9 mouse cellular contexts compared by ENCODE assay signal in the genomic region with DNA sequence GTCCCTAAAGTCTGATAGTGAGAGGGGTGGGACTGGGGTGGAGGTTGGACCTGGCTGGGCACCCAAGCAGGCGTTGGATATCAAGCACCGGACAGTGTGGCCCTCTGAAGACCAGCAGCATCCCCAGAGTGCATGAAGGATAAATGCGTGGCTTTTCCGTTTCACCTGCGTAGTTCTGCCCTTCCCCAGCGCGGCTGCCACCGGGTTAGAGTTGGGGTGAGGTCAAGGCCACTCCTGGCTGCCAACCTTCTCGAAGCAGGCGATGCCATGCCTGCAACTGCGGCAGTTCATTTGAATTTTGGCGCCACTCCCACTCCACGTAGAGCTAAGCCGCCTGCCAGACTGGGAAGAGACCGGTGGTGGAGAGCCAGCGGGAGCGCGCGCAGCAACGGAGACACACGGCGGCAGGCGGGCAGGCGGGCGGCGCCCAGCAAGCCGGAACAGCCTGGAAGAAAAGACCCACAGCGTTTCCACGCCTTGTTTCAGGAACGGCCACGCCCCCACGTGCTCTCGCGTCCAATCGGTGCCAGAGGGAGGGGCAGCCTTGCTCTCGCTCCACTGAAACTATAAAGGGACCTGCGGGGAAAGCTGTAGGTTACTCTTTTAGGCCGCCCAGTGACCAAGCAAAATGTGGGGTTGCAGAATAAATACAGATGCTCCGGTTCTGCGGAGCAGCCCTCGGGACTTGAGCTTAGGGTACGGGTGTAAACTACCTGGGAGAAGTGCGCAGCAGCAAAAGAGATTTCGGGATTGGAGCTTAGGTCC. TPM values are rescaled to one million over a fixed set of nuclear protein-coding genes. Genes with fewer than 3 reads are reported as not detected.
A peak's percentile ranks its signal among the peaks of the same experiment; 100 is the strongest.
DNase-seq lines count a peak whose midpoint lies in the region; ATAC-seq and TF ChIP-seq lines count a peak whose summit lies in the region.
"Not testable (repeated sequence)": the region's sequence is repeated elsewhere in the genome, so short reads cannot be mapped to it uniquely, and the experiment has no call there.
"Had no signal": no experiment of that assay in that cellular context is flagged by ENCODE, and none has a peak within 500 bp of the region (broad histone marks: within the 10 kb centered on the region; RNA-seq: fewer than 3 reads in every experiment).

No protein-coding gene starts in this region.

- H3K27me3 ChIP-seq in hindbrain, embryonic 14.5 days (ENCODE audit: control insufficient read depth, insufficient read depth, low read length); lung, embryonic 14.5 days (ENCODE audit: insufficient read depth, low read length); neural tube, embryonic 15.5 days (replicated peaks): not testable (repeated sequence)

- H3K9me3 ChIP-seq in hindbrain, embryonic 14.5 days (ENCODE audit: control insufficient read depth, low read length); lung, embryonic 14.5 days (ENCODE audit: low read depth, low read length); neural tube, embryonic 15.5 days (replicated peaks): not testable (repeated sequence)

- not testable (repeated sequence) for H3K4me3 ChIP-seq in hindbrain, embryonic 14.5 days (replicated peaks; ENCODE audit: low read length); lung, embryonic 14.5 days (ENCODE audit: low read depth, low read length)
- peak overlapping the region; percentile 18 for H3K4me3 ChIP-seq in neural tube, embryonic 15.5 days (replicated peaks)

- not testable (repeated sequence) for TF ChIP-seq CTCF in lung, embryonic 14.5 days (IDR thresholded peaks at IDR 0.05; ENCODE audit: low read depth)

- peak; percentile 99 for ATAC-seq in hindbrain, embryonic 14.5 days (ENCODE audit: low FRiP score)
- ATAC-seq in lung, embryonic 14.5 days (ENCODE audit: insufficient read depth), result peak; percentile 99
- peak; percentile 99 for ATAC-seq in neural tube, embryonic 15.5 days (ENCODE audit: low FRiP score)

- WGBS in hindbrain, embryonic 14.5 days, result 53% methylated on average over 38 of the region's 44 CpGs
- WGBS in lung, embryonic 14.5 days, result 74% methylated on average over 36 of the region's 44 CpGs
- 64% methylated on average over 41 of the region's 44 CpGs for WGBS in neural tube, embryonic 15.5 days

- peak; percentile 24 for DNase-seq in T-cell, adult 2 months (ENCODE audit: low spot score)
- peak; percentile 9 for DNase-seq in embryo, embryonic 10 days (ENCODE audit: low spot score)
- peak; percentile 40 to 67 for DNase-seq in gastrocnemius, adult 8-10 months (ENCODE audit: low spot score in 2 of 2)
- peak; percentile 57 for DNase-seq in hindbrain, embryonic 14.5 days (ENCODE audit: low spot score)
- peak; percentile 69 to 77 for DNase-seq in layer of hippocampus, postnatal 14 days (ENCODE audit: low spot score in 2 of 2)
- peak; percentile 30 for DNase-seq in lung, embryonic 14.5 days
- DNase-seq in thymus, adult 18-20 months, result peak; percentile 25 to 41

- not testable (repeated sequence) for H3K9ac ChIP-seq in hindbrain, embryonic 14.5 days; lung, embryonic 14.5 days; neural tube, embryonic 15.5 days (replicated peaks)

- peak overlapping the region; percentile 41 for H3K4me2 ChIP-seq in hindbrain, embryonic 14.5 days (replicated peaks)
- H3K4me2 ChIP-seq in lung, embryonic 14.5 days, result 0 out of 2 replicates have a peak overlapping the region, but pooled peaks have one; percentile 18
- H3K4me2 ChIP-seq in neural tube, embryonic 15.5 days, result peak overlapping the region; percentile 41

- not testable (repeated sequence) for H3K4me1 ChIP-seq in hindbrain, embryonic 14.5 days (replicated peaks; ENCODE audit: control insufficient read depth, insufficient read depth, low read length); lung, embryonic 14.5 days (ENCODE audit: insufficient read depth); neural tube, embryonic 15.5 days

- H3K27ac ChIP-seq in hindbrain, embryonic 14.5 days; lung, embryonic 14.5 days (ENCODE audit: low read depth); neural tube, embryonic 15.5 days (replicated peaks): not testable (repeated sequence)

- H3K36me3 ChIP-seq in hindbrain, embryonic 14.5 days (replicated peaks; ENCODE audit: control insufficient read depth, insufficient read depth); lung, embryonic 14.5 days (ENCODE audit: insufficient read depth); neural tube, embryonic 15.5 days: not testable (repeated sequence)

RNA-seq across cellular contexts. Expression of a gene that starts 26.1 kb away (rescaled TPM):
- not detected for total RNA-seq in gastrocnemius, adult 8-10 months (2022)
- not detected in 2 replicates for polyA plus RNA-seq in hindbrain, embryonic 14.5 days (2014; fragmentation: Nextera tagmentation; extraction: Ambion mirVana)
- under 1 TPM in 1 of 2 experiments, not detected in 1; 0.18 TPM for total RNA-seq in layer of hippocampus, postnatal 14 days (2021)
- not detected in 2 replicates for polyA plus RNA-seq in lung, embryonic 14.5 days (2014; fragmentation: Nextera tagmentation; extraction: Ambion mirVana)
- not detected in 2 replicates for polyA plus RNA-seq in neural tube, embryonic 15.5 days (2015; fragmentation: Nextera tagmentation; extraction: Ambion mirVana)
- total RNA-seq: MEL had no signal

Comparison
In these comparisons a context has a peak if more than half of its experiments do, and no peak if none do; other contexts are left out.
1. DNase-seq: peak in every context shown above with its lines; median percentile 73 in layer of hippocampus, postnatal 14 days; 57 in hindbrain, embryonic 14.5 days; 54 in gastrocnemius, adult 8-10 months; 33 in thymus, adult 18-20 months; 30 in lung, embryonic 14.5 days; 24 in T-cell, adult 2 months; 9 in embryo, embryonic 10 days.